Mouse (Mus musculus): ENCODE measurements at regions not wholly inside any gene's neighbourhood (a gene's known extent, or its start where the extent isn't known, plus 50 kb on each side); places are given as distances from the start of the nearest gene placed in this dataset.

- 8% methylated on average over 11 of the region's 11 CpGs for WGBS
- H3K9ac ChIP-seq = no peak overlapping the region
- no peaks in the 10 kb centered on the region for H3K36me3 ChIP-seq
- no peak for ATAC-seq (ENCODE audit: insufficient number of reproducible peaks, low FRiP score, low TSS enrichment, low read depth)
- H3K4me3 ChIP-seq (replicated peaks) = no peak overlapping the region
- H3K4me1 ChIP-seq = no peaks in the 10 kb centered on the region
- H3K4me2 ChIP-seq (replicated peaks) = 0 out of 2 replicates have a peak overlapping the region, but pooled peaks have one; percentile 15
- no peaks in the 10 kb centered on the region for H3K9me3 ChIP-seq (replicated peaks)
- no peak overlapping the region for H3K27ac ChIP-seq (replicated peaks)
- no peaks in the 10 kb centered on the region for H3K27me3 ChIP-seq
Observed at GRCm38 (mm10) chr6:10970587-10971138, 936.6 kb downstream of the Ndufa4 start.

- Histone ChIP-seq H3K27ac (replicated peaks) (no peak overlapping the region), H3K36me3 (no peaks in the 10 kb centered on the region), H3K4me1 (no peaks in the 10 kb centered on the region), H3K9me3 (replicated peaks) (no peaks in the 10 kb centered on the region), H3K4me2 (replicated peaks) (no peak overlapping the region), H3K27me3 (no peaks in the 10 kb centered on the region), H3K4me3 (replicated peaks) (no peak overlapping the region), H3K9ac (no peak overlapping the region)
- 34% methylated on average over 7 of the region's 7 CpGs for WGBS
- no peak for ATAC-seq (ENCODE audit: insufficient number of reproducible peaks, low FRiP score, low TSS enrichment, low read depth)
Observed at GRCm38 (mm10) chr6:10969841-10970536, 937.3 kb downstream of the Ndufa4 start.

GRCm38 (mm10) chr6:10943545-10943944 is 963.8 kb downstream of the Ndufa4 start:
- H3K4me2 ChIP-seq (replicated peaks) = no peak overlapping the region
- no peak for ATAC-seq (ENCODE audit: insufficient number of reproducible peaks, low FRiP score, low TSS enrichment, low read depth)
- no peak overlapping the region for H3K4me3 ChIP-seq (replicated peaks)
- 65% methylated on average over 1 of the region's 1 CpGs for WGBS
- H3K9ac ChIP-seq = no peak overlapping the region
- H3K27me3 ChIP-seq = no peaks in the 10 kb centered on the region
- no peaks in the 10 kb centered on the region for H3K9me3 ChIP-seq (replicated peaks)
- no peak overlapping the region for H3K27ac ChIP-seq (replicated peaks)
- no peaks in the 10 kb centered on the region for H3K4me1 ChIP-seq
- no peaks in the 10 kb centered on the region for H3K36me3 ChIP-seq

- no peaks in the 10 kb centered on the region for H3K36me3 ChIP-seq
- no peaks in the 10 kb centered on the region for H3K27me3 ChIP-seq
- no peak for ATAC-seq (ENCODE audit: insufficient number of reproducible peaks, low FRiP score, low TSS enrichment, low read depth)
- no peaks in the 10 kb centered on the region for H3K4me1 ChIP-seq
- H3K9me3 ChIP-seq (replicated peaks) = no peaks in the 10 kb centered on the region
- H3K4me2 ChIP-seq (replicated peaks) = no peak overlapping the region
- H3K27ac ChIP-seq (replicated peaks) = no peak overlapping the region
- no peak overlapping the region for H3K4me3 ChIP-seq (replicated peaks)
- WGBS = 85% methylated on average over 3 of the region's 3 CpGs
- no peak overlapping the region for H3K9ac ChIP-seq
Observed at GRCm38 (mm10) chr6:10941470-10941869, 965.8 kb downstream of the Ndufa4 start.

Measured in embryonic facial prominence, embryonic 15.5 days (tissue).